Mouse (Mus musculus): ENCODE measurements around the gene Klrd1. TPM values are rescaled to one million over a fixed set of nuclear protein-coding genes. Genes with fewer than 3 reads are reported as not detected.

Klrd1 gene
- 0.34 and 1.9 TPM in 2 replicates for polyA plus RNA-seq (2012; rRNA removed; ENCODE audit: low replicate concordance)

GRCm38 (mm10) chr6:129591508-129591907 is at the start of gene Klrd1:
Klrd1 (plus strand) TSS chr6:129591782.

GRCm38 (mm10) chr6:129577605-129578004 is 14.0 kb upstream of the Klrd1 start, which contains the start of gene Klre1:
Klre1 (plus strand) TSS chr6:129577905.

GRCm38 (mm10) chr6:129623735-129624134 is 32.2 kb downstream of the Klrd1 start, which contains the start of gene Klrk1:
Klrk1 (minus strand) TSS chr6:129623864.

GRCm38 (mm10) chr6:129643237-129643636 is 51.7 kb downstream of the Klrd1 start, which contains the start of gene Klrc3:
Klrc3 (minus strand) TSS chr6:129643337.

Other genes with a start within 250 kb of the Klrd1 start
- 2.4 and 6.7 TPM in 2 replicates for gene Clec12a, start 249.1 kb upstream of the Klrd1 start, polyA plus RNA-seq (2012; rRNA removed; ENCODE audit: low replicate concordance)
- gene Clec12b, start 205.9 kb upstream of the Klrd1 start, polyA plus RNA-seq (2012; rRNA removed; ENCODE audit: low replicate concordance) = 0.14 TPM in 1 of 2 replicates, not detected in the other
- 0.17 and 0.42 TPM in 2 replicates for gene Clec1b, start 194.5 kb upstream of the Klrd1 start, polyA plus RNA-seq (2012; rRNA removed; ENCODE audit: low replicate concordance)
- gene Clec9a, start 182.9 kb upstream of the Klrd1 start, polyA plus RNA-seq (2012; rRNA removed; ENCODE audit: low replicate concordance) = 1.2 and 3.6 TPM in 2 replicates
- 2.2 and 4.0 TPM in 2 replicates for gene Clec1a, start 139.8 kb upstream of the Klrd1 start, polyA plus RNA-seq (2012; rRNA removed; ENCODE audit: low replicate concordance)
- 0.13 and 0.29 TPM in 2 replicates for gene Olr1, start 84.6 kb upstream of the Klrd1 start, polyA plus RNA-seq (2012; rRNA removed; ENCODE audit: low replicate concordance)
- gene Tmem52b, start 79.2 kb upstream of the Klrd1 start, polyA plus RNA-seq (2012; rRNA removed; ENCODE audit: low replicate concordance) = not detected in 2 replicates
- 110 and 137 TPM in 2 replicates for gene Gabarapl1, start 58.6 kb upstream of the Klrd1 start, polyA plus RNA-seq (2012; rRNA removed; ENCODE audit: low replicate concordance)
- gene Klre1, start 13.9 kb upstream of the Klrd1 start, polyA plus RNA-seq (2012; rRNA removed; ENCODE audit: low replicate concordance) = 0.32 and 1.4 TPM in 2 replicates
- gene Klrk1, start 32.1 kb downstream of the Klrd1 start, polyA plus RNA-seq (2012; rRNA removed; ENCODE audit: low replicate concordance) = 0.82 and 1.6 TPM in 2 replicates
- 0.26 and 2.8 TPM in 2 replicates for gene Klrc3, start 51.6 kb downstream of the Klrd1 start, polyA plus RNA-seq (2012; rRNA removed; ENCODE audit: low replicate concordance)
- gene Klrc2, start 68.9 kb downstream of the Klrd1 start, polyA plus RNA-seq (2012; rRNA removed; ENCODE audit: low replicate concordance) = 0.13 and 0.85 TPM in 2 replicates
- 0.15 and 0.69 TPM in 2 replicates for gene Klrc1, start 87.2 kb downstream of the Klrd1 start, polyA plus RNA-seq (2012; rRNA removed; ENCODE audit: low replicate concordance)
- gene Klri1, start 125.3 kb downstream of the Klrd1 start, polyA plus RNA-seq (2012; rRNA removed; ENCODE audit: low replicate concordance) = 0.31 TPM in 1 of 2 replicates, not detected in the other
- 0.11 and 0.15 TPM in 2 replicates for gene Klri2, start 148.7 kb downstream of the Klrd1 start, polyA plus RNA-seq (2012; rRNA removed; ENCODE audit: low replicate concordance)
- gene Gm156, start 192.5 kb downstream of the Klrd1 start, polyA plus RNA-seq (2012; rRNA removed; ENCODE audit: low replicate concordance) = not detected in 2 replicates